Mouse (Mus musculus): Measurements from ENCODE around the gene Cryba1. TPM values are rescaled to one million over a fixed set of nuclear protein-coding genes. Genes with fewer than 3 reads are reported as not detected.
"Not testable (repeated sequence)": the region's sequence is repeated elsewhere in the genome, so short reads cannot be mapped to it uniquely, and the experiment has no call there.

Cryba1 gene
- total RNA-seq (2021) = not detected in 2 replicates
- long read RNA-seq = 0 reads

DNA sequence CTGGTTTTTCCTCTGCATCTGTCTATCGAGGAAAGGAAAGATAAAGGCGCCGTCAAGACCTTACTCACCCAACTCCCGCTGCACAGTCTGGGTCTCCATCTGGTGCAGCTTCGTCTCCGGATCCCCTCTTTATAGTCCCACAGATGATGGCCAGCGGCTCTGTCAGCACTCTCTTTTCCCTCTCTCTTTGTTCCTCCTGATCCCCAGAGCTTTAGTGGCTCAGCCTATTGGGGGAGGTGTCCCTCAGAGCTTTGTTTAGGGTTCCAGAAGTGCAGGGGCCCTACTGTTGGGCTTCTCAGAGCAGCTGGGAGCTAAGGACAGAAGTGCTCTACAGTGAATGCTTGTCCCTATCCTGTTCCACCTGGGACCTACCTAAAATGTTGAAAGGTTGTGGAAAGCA lies at the start of gene Cryba1:
Gene Cryba1 (minus strand): TSS at position 101 of the 400 bp plus-strand sequence.
- no peak for DNase-seq

DNA sequence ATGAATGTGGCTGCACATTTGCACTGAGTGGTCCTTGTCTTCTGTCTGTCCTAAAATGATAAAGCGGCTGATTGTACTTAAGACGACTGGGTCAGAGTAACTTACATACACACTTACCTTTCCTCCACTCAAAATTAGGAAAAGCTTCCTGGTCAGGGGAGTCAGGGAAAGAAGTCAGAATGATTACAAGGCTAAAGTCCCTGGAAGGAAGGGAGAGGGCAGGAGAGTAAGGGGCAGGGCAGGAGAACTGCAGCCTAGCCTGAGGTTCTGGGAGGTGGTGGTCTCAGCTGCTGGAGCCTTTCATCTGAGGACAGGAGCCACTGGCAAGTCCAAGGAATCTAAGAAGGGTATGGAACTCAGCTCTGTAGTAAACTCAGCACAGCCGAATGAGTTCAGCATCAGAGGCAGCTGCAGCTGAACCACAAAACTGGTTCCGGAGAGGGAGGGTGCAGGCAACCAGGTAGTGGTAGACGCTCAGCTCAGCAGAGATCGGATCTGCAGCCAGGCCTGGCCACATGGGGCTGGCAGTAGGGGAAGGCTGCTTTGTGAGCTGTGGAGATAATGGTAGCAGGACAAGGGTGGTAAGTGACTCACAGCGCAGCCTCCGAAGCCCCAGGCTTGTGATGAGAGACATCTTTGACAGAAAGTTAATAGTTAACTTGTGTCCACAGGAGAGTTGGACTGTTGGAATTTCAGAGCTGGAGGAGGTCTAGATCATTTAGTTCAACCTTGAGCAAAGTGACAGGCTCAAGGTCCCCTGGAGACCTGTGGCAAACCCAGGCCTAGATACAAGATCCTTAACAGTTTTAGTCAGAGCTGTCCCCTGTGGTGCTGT lies 47.0 kb upstream of the Cryba1 start:
- no peak for DNase-seq

DNA sequence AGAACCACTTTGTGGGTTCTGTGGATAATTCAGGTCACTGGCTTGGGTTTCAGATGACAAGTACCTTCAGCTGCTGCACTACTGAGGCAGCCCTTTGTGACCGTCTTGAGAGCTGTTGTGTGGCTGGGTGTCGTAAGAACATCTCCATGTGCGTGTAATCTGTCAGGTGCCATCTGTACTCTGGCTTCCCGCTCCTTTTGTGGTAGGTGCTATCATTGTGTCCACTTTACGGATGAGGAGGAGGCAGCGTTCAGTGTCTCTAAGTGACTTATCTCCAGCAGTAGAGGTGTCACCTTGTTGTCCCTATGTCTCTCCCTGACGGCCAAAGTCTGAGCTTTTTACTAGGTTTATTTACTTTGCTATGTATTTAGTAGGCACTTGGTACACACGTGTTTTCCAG lies 45.3 kb upstream of the Cryba1 start:
- DNase-seq = no peak

DNA sequence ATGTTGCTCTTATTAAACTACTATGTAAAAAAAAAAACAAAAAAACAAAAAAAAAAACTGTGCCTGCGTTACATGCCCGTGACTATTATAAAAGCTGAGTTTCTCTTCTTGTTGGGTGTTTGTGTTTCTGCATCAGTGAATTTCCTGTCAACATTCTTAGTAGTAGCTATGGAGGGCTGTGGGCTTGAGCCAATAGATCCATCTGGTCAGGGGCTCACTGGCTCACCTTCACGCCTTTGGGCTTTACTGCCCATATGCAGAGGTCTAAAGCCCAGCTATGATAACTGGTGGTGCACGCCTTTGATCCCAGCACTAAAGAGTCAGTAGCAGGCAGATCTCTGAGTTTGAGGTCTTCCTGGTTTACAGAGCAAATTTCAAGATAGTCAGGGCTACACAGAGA lies 44.4 kb upstream of the Cryba1 start:
- no peak for DNase-seq

DNA sequence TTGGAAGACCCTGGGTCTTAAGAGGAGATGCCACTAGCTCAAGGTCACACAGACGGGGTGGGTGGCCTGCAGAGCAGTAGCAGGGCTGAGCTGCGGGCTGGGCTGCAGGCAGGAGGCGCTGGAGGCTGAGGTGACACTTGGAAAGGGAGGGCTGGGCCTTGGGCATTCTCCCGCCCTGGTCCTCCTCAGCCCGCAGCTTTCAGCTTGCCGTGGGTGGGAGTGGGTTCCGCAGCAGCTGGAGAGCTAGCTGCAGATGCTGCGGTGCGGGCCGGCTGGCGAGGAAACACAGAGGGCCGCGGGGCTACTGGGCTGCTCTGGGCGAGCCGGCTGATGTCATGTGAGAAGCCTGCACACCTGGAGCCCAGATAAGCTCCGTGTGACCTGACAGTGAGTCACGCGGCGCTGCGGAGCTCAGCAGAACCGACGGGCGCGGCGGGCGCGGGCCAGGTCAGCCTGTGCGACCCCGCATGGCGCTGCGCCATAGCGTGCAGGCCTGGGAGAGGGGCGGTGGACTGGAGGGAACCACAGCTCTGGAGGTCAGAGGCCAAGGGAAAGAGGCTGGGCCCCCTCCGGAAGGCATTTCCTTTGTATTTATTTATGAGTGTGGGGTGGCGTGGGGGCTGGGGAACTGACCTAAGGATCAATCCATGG lies 41.4 kb upstream of the Cryba1 start:
- DNase-seq = peak; percentile 61

DNA sequence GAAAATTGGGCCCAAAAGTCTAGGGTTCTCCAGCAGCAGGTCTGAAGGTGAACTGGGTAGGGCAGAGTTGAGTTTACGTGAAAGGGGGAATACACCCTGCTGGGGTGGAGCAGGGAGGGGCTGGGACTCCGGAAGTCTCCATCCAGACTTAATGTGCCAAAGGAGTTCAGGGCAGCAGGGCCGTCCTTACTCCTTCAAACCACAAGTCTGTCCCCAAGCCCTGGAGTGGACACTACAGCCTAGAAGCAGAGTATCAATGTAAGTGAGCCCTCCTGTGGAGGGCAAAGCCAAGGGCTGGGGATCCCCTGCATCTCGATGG lies 40.3 kb upstream of the Cryba1 start:
- no peak for DNase-seq

DNA sequence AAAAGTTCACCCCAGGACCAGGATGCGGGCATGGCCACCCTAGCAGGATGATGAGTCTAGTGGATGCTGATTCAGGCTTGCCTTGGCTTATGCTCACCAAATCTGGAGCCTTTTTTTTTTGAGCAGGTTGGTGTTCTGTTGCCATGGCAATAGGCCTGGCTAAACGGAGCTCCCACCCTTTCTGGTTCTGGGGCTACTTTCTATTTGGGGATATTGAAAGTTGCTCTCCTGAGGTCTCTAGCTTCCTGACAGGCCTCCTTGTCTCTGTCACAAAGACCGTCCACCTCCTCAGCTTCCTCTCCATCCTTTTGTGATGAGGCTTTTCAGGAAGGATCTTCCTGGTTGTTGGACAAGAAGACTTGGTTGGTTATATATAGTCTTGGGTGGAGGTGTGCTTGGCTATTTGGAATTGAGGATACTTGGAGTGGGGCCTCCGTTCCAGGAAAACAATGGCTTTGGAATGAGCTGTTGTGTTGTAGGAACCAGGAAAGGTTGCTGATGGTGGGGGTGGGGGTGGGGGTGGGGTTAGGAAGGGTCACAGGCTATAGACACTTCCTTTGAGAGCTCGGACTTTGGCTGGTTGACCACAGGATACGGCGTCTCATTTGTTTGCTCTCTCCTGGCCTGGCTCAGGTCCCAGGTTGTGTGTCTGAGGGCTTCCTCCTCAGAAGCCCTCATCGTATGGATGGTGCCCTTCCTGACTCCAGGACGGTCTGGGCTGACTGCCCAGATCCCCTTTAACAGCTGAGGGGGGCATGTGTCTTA lies 39.8 kb upstream of the Cryba1 start:
- DNase-seq = peak; percentile 27

DNA sequence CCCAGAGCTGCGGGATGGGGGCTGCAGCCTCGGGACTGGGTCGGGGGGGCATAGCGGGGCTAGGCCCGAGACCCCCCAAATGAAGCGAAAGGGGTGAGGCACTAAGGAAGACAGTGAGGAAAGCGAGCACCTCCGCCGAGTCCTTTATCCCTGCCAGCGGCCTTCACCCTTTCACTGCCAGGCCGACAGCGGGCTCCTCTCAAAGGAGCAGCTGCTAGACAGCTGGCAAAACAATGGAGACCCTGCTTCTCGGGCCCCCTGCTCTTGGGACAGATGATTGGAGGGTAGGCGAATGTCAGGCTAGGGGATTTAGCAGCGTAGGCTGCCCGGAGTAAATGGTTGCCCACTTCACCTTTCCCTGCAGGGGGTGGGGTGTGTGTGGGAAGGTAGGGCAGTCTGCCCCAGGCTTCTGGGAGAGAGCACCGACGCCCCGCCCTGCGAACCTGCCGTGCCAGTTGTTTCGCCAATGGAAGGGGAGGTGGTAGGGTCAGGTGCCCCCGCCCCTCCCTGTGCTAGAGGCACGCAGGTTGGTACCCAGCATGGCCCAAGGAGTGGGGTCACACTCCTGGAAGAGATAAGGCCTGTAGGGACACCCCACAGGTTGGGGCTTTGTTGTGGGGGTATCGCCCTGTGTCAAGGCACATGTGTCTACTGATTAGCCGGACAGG lies 38.7 kb upstream of the Cryba1 start:
- peak; percentile 43 for DNase-seq

DNA sequence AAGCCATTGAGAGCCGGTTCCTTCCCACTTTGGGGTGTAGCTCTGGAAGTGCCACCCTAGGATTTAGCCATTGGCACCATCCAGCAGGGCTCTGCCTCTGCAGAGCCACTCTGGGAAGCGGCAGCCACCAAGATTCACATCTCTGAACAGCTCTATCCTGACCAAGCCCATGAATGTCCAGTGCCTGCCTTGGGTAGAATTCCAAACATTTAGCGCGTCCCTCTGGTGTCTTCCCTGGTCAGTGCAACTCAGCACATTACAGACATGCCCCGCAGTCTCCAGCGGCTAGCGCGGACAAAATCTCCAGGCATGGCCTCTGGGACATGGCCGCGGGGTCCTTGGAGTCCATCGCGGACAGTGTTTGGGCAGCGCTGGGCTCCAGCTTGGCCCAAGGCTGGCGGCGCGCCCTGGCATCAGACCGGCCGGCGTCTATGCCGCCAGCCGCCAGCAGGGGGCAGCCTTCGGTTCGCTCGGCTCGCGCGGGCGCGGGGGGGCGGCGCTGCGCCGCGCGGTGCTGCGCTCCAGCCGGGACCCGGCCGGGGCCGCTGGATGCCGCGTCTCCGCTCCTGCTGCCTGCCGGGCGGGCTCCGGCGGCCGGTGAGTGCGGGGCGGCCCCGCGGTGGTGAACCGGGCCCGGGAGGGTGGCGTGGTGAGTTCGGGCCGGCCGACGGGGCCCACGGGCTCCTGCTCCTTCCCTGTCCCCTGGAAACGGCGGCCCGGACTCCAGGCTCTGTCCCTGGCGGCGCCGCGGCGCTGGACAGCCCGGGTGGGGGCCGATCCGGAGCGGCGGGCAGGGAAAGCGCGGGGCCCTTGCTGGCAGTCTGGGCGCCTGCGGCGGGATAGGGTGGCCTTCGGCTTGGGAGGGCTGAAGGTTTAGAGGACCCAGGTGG lies 37.9 kb upstream of the Cryba1 start, which contains the start of gene Myo18a:
Gene Myo18a (plus strand): TSS at position 464 of the 890 bp plus-strand sequence.
- peak; percentile 95 for DNase-seq

DNA sequence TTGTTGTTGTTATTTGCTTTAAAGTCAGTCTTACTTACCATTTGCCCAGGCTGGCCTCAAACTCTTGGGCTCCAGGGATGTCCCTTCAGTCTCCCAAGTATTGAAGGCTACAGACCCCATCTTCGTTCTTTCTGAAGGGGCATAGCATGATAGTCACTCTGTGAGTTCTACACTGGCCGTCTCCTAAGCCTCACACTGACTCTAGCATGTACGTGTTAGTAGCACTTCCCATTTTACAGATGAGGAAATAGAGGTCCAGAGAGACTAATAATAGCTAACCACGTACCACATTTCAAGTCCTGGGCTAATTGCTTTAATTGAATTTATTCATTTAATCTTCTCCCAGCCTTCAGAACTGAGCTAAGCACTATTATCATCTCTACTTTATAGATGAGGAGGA lies 34.9 kb upstream of the Cryba1 start:
- no peak for DNase-seq

DNA sequence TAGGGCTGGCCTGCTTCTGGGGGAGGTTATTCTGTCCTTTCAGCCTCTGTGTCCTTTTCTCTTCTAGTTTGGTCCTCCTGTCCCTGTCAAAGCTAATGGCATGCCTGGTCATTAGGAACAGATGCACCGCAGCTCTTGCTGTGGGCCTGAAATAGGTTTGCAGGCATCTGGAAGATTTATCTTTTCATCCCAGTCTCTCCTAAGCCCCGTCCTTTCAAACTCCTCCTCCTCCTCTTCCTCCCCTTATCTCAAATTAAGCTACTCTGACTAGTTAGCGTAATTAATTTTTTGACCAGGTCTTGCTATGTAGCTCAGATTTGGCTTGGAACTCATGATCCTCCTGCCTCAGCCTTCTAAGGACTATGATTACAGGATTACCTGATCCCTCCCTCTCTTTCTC lies 28.4 kb upstream of the Cryba1 start:
- DNase-seq = no peak

DNA sequence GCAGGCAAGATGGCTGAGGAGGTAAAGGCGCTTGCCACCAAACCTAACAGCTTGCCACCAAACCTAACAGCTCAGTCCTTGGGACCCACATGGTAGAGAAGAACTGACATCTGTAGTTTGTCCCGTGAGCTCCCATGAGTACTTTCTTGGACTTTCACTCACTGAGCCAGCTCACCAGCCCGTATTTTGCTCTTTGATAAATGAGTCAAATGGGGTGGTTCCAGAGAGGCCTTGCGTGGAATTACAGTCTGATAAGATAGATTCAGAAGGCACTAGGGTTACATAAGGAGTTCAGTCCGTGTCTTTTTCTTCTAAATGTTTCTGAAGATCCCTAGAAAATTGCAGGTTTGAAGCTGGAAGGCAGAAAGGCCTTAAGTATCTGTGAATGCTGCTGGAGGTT lies 27.4 kb upstream of the Cryba1 start:
- no peak for DNase-seq

DNA sequence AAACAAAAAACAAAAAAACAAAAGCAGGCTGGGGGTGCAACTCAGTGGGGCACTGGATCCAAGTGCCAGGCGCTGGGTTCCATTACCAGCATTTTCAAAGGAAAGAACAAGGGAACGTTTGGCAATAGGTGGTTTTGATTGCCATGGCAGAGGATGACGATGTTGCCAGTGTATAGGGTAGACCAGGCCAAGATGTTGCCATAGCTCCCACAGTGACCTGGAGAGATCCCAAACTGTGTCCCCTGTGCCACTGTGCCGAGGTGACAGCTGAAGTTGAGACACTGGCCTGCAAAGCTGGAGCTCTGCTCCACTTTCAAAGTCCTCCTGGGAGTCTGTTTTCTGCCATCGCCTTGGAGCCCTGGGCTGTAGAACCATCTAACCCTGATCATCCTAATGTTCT lies 23.9 kb upstream of the Cryba1 start:
- no peak for DNase-seq

DNA sequence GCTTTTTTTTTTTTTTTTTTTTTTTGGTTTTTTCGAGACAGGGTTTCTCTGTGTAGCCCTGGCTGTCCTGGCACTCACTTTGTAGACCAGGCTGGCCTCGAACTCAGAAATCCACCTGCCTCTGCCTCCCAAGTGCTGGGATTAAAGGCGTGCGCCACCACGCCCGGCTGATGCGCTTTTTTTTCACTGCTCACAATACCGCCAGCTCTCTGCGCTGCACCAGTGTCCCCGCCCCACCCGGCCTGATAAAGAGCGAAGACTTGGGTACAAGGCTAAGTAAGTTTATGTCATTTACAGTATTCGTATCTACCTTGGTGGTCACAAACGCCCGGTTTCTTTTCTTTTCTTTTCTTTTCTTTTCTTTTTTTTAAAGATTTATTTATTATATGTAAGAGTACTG lies 22.0 kb upstream of the Cryba1 start:
- DNase-seq = not testable (repeated sequence)

DNA sequence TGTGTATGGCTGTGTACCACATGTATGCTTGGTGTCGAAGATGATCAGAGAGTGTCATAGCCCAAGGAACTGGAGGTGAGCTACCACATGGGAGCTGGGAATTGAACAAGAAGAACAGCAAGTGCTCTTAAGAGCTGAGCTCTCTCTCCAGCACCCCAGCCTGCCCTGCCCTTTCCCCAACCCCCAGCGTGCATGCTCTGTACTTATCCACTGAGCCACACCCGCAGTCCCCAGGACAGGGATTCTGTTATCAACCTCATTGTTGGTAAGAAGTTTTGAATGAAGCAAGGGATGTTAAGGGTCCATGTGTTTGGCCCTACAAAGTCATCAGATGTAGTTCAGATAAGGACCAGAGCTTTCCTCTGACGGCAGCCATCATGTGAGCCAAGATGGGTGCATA lies 21.6 kb upstream of the Cryba1 start:
- DNase-seq = no peak

DNA sequence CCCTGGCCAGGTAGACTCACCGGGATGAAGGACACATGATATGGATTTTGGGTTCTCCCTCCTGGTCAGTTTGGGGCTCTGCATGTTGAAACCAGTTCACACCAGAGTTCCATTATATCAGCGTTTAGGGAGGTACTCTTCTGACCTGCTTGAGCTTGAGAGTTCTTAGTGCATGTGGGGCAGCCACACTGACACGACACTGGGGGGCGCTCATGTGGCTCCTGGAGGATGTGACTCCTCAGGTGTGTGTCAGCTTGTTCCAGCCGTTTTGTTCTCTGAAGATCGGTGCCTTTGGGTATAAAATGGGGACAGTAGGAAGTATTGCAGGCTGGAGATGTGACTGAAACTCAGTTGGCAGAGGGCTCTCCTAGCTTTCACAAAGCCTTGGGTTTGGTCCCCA lies 18.9 kb upstream of the Cryba1 start:
- DNase-seq = peak; percentile 62

DNA sequence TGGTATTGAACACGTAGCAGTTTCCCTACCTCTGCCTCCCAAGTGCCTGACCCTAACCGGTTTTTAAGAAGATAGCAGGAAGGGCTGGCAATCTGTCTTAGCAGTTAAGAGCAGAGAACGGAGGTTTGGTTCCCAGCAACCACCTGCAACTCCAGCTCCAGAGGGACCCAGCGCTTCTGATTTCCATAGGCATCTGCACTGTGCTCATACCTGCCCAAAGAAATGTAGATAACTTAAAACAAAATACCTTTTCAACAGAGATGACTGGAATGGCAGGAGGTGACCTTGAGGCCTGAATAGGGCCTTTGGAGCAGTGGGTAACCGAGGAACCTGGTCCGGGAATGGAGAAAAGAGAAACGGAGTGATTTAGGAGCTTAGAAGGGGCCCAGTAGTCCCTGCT lies 13.5 kb upstream of the Cryba1 start:
- no peak for DNase-seq

DNA sequence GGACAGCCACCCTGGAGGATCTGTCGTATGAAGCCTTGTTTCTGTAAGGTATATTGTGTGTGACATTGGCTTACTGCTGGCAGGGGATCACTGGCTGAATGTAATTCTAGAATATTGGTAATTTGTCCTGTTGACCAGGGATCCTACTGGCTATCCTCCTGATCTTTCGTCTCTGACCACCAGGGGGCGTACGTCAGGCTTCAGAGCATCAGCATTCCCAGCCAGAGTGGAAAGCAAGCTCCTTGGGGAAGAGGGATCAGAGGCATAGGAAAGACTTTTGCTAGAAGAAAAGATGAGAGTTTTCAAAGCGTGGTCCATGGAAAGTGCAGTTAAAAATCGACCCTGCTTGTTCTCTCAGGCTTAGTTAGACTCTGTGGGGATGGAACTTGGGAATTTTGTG lies 12.2 kb upstream of the Cryba1 start:
- peak; percentile 90 for DNase-seq

DNA sequence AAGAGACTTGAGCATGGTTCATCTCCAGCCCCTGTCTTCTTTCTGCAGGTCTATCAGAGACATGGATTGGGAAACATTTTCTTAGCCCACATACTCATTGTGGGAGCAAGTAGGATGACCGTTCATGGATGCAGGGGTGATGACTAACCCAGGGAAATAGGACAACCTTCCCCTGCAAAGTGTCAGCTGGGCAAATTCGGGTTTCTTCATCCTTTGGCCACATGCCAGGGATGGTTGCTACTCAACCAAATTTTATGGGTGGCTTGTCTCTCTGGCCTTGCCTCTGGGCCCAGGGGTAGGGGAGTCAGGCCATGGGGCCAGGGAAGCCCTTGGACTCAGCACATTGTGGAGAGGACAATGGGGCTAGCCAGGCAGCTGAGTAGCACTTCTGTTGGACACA lies 3.5 kb upstream of the Cryba1 start:
- peak; percentile 44 for DNase-seq

DNA sequence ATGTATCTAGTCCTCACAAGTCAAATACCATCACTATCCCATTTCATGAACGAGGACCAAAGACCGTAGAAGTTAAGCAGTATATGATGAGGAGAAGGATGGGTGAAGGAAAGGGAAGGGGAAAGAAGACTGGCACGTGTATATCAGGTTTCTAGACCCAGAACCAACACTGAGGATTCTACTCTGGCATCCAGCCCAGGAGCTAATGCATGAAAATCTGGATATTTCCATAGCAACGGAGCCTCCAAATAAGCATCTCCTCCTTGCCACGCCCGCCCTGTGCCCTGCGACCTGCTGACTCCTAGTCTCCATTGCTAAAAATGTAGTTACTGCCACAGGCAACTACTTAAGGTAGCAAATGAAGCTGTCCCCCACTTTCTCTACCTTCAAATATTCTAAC lies 317 bp downstream of the Cryba1 start:
- DNase-seq = no peak

DNA sequence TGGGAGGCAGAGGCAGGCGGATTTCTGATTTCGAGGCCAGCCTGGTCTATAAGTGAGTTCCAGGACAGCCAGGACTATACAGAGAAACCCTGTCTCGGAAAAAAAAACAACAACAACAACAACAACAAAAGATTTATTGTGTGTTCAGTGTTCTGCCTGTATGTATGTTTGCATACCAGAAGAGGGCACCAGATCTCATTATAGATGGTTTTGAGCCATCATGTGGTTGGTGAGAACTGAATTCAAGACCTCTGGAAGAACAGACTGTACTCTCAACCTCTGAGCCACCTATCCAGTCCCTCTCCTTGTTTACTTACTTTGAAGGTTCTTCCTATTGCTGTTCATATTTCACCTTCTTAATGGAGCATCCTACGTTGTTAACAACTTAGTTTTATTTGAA lies 3.7 kb downstream of the Cryba1 start:
- DNase-seq = no peak

DNA sequence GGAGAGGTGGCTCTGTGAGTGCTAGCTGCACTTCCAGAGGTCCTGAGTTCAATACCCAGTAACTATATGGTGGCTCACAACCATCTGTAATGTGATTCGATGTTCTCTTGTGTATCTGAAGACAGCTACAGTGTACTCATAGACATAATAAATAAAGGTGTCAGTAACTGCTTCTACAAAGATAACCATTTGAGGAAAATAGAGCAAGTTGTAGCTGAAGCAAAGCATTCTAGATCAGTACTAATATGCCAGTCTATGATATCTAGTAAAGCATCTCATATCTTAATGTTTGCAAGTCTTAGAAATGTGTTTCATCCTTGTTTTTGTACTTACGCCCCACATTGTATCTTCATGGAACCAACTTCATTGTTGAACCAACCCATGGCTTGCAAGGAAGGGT lies 6.0 kb downstream of the Cryba1 start:
- DNase-seq = no peak
